Mouse (Mus musculus): ENCODE data around the gene Cfap97d2. TPM values are rescaled to one million over a fixed set of nuclear protein-coding genes. Genes with fewer than 3 reads are reported as not detected.

Cfap97d2 gene
- polyA plus RNA-seq (2011; ENCODE audit: insufficient read depth, insufficient read length, low replicate concordance, missing spikeins) = 2.8 TPM in 1 of 2 replicates, not detected in the other

- Histone ChIP-seq H3K27ac (ENCODE audit: control insufficient read depth, insufficient read depth, low read depth, low read length, poor library complexity) (no peak within 1 kb of the TSS), H3K4me3 (replicated peaks; ENCODE audit: control insufficient read depth, low read depth, low read length) (no peak within 1 kb of the TSS), H3K4me1 (ENCODE audit: control insufficient read depth, insufficient read depth, low read length) (no peaks in the 10 kb centered on the region)
- 44% methylated on average over 5 of the region's 5 CpGs for WGBS
- TF ChIP-seq CTCF (IDR thresholded peaks at IDR 0.05; ENCODE audit: control insufficient read depth, insufficient read depth, low read length) (no peak), POLR2A (IDR thresholded peaks at IDR 0.05; ENCODE audit: borderline replicate concordance, control insufficient read depth, low read depth, low read length) (no peak)
These were observed at the start of gene Cfap97d2 for GRCm38 (mm10) chr8:13705668-13706067. Gene Cfap97d2, plus strand, starts transcription at chr8:13705889.

- Histone ChIP-seq H3K27ac (ENCODE audit: control insufficient read depth, insufficient read depth, low read depth, low read length, poor library complexity) (no peak overlapping the region), H3K4me1 (ENCODE audit: control insufficient read depth, insufficient read depth, low read length) (peaks cover 7% of the 10 kb centered on the region), H3K4me3 (replicated peaks; ENCODE audit: control insufficient read depth, low read depth, low read length) (no peak overlapping the region)
- 79% methylated on average over 12 of the region's 12 CpGs for WGBS
- no peak for TF ChIP-seq POLR2A (IDR thresholded peaks at IDR 0.05; ENCODE audit: borderline replicate concordance, control insufficient read depth, low read depth, low read length)
- no peak for TF ChIP-seq CTCF (IDR thresholded peaks at IDR 0.05; ENCODE audit: control insufficient read depth, insufficient read depth, low read length)
These were observed 48.2 kb upstream of the Cfap97d2 start for GRCm38 (mm10) chr8:13657479-13657878.

- Histone ChIP-seq H3K27ac (ENCODE audit: control insufficient read depth, insufficient read depth, low read depth, low read length, poor library complexity) (peak overlapping the region; percentile 27; the same call in 1 of the 2 replicates), H3K4me1 (ENCODE audit: control insufficient read depth, insufficient read depth, low read length) (peaks cover 5% of the 10 kb centered on the region), H3K4me3 (replicated peaks; ENCODE audit: control insufficient read depth, low read depth, low read length) (no peak overlapping the region)
- 52% methylated on average over 13 of the region's 13 CpGs for WGBS
- TF ChIP-seq CTCF (IDR thresholded peaks at IDR 0.05; ENCODE audit: control insufficient read depth, insufficient read depth, low read length) = no peak
- no peak for TF ChIP-seq POLR2A (IDR thresholded peaks at IDR 0.05; ENCODE audit: borderline replicate concordance, control insufficient read depth, low read depth, low read length)
These were observed 45.4 kb upstream of the Cfap97d2 start for GRCm38 (mm10) chr8:13660323-13660722.

GRCm38 (mm10) chr8:13664711-13665210 lies 40.9 kb upstream of the Cfap97d2 start:
- TF ChIP-seq CTCF (IDR thresholded peaks at IDR 0.05; ENCODE audit: control insufficient read depth, insufficient read depth, low read length) (no peak), POLR2A (IDR thresholded peaks at IDR 0.05; ENCODE audit: borderline replicate concordance, control insufficient read depth, low read depth, low read length) (no peak)
- Histone ChIP-seq H3K4me1 (ENCODE audit: control insufficient read depth, insufficient read depth, low read length) (peaks cover 9% of the 10 kb centered on the region), H3K27ac (ENCODE audit: control insufficient read depth, insufficient read depth, low read depth, low read length, poor library complexity) (no peak overlapping the region), H3K4me3 (replicated peaks; ENCODE audit: control insufficient read depth, low read depth, low read length) (no peak overlapping the region)
- WGBS = 81% methylated on average over 6 of the region's 6 CpGs

- no peak overlapping the region for H3K27ac ChIP-seq (ENCODE audit: control insufficient read depth, insufficient read depth, low read depth, low read length, poor library complexity)
- TF ChIP-seq CTCF (IDR thresholded peaks at IDR 0.05; ENCODE audit: control insufficient read depth, insufficient read depth, low read length) (no peak), POLR2A (IDR thresholded peaks at IDR 0.05; ENCODE audit: borderline replicate concordance, control insufficient read depth, low read depth, low read length) (no peak)
- H3K4me3 ChIP-seq (replicated peaks; ENCODE audit: control insufficient read depth, low read depth, low read length) = no peak overlapping the region
- peaks cover 6% of the 10 kb centered on the region for H3K4me1 ChIP-seq (ENCODE audit: control insufficient read depth, insufficient read depth, low read length)
- WGBS = 74% methylated on average over 4 of the region's 4 CpGs
These were observed 40.2 kb upstream of the Cfap97d2 start for GRCm38 (mm10) chr8:13665538-13665937.

- no peak overlapping the region for H3K4me3 ChIP-seq (replicated peaks; ENCODE audit: control insufficient read depth, low read depth, low read length)
- TF ChIP-seq POLR2A (IDR thresholded peaks at IDR 0.05; ENCODE audit: borderline replicate concordance, control insufficient read depth, low read depth, low read length) (no peak), CTCF (IDR thresholded peaks at IDR 0.05; ENCODE audit: control insufficient read depth, insufficient read depth, low read length) (no peak)
- WGBS = 43% methylated on average over 8 of the region's 8 CpGs
- peaks cover 6% of the 10 kb centered on the region for H3K4me1 ChIP-seq (ENCODE audit: control insufficient read depth, insufficient read depth, low read length)
- no peak overlapping the region for H3K27ac ChIP-seq (ENCODE audit: control insufficient read depth, insufficient read depth, low read depth, low read length, poor library complexity)
These were observed 39.7 kb upstream of the Cfap97d2 start for GRCm38 (mm10) chr8:13665944-13666343.

- WGBS = 80% methylated on average over 4 of the region's 4 CpGs
- peaks cover 9% of the 10 kb centered on the region for H3K4me1 ChIP-seq (ENCODE audit: control insufficient read depth, insufficient read depth, low read length)
- H3K4me3 ChIP-seq (replicated peaks; ENCODE audit: control insufficient read depth, low read depth, low read length) = no peak overlapping the region
- TF ChIP-seq CTCF (IDR thresholded peaks at IDR 0.05; ENCODE audit: control insufficient read depth, insufficient read depth, low read length) (no peak), POLR2A (IDR thresholded peaks at IDR 0.05; ENCODE audit: borderline replicate concordance, control insufficient read depth, low read depth, low read length) (no peak)
- H3K27ac ChIP-seq (ENCODE audit: control insufficient read depth, insufficient read depth, low read depth, low read length, poor library complexity) = no peak overlapping the region
These were observed 37.8 kb upstream of the Cfap97d2 start for GRCm38 (mm10) chr8:13667917-13668316.

- H3K4me3 ChIP-seq (replicated peaks; ENCODE audit: control insufficient read depth, low read depth, low read length) = no peak overlapping the region
- H3K27ac ChIP-seq (ENCODE audit: control insufficient read depth, insufficient read depth, low read depth, low read length, poor library complexity) = no peak overlapping the region
- H3K4me1 ChIP-seq (ENCODE audit: control insufficient read depth, insufficient read depth, low read length) = peaks cover 9% of the 10 kb centered on the region
- 84% methylated on average over 10 of the region's 10 CpGs for WGBS
- TF ChIP-seq POLR2A (IDR thresholded peaks at IDR 0.05; ENCODE audit: borderline replicate concordance, control insufficient read depth, low read depth, low read length) (no peak), CTCF (IDR thresholded peaks at IDR 0.05; ENCODE audit: control insufficient read depth, insufficient read depth, low read length) (no peak)
These were observed 37.3 kb upstream of the Cfap97d2 start for GRCm38 (mm10) chr8:13668367-13668766.
